ENCODE assay signal across 25 mouse cellular contexts in genomic region chr14:76922399-76922939, GRCm38 (mm10).
DNase-seq lines count a peak whose midpoint lies in the region; ATAC-seq lines count a peak whose summit lies in the region.
"Had no signal": no experiment of that assay in that cellular context is flagged by ENCODE, and none has a peak within 500 bp of the region (broad histone marks: within the 10 kb centered on the region; RNA-seq: fewer than 3 reads in every experiment).

No protein-coding gene starts in this region.

- no peak overlapping the region for H3K4me2 ChIP-seq in neural tube, embryonic 14.5 days (ENCODE audit: low read depth, low read length)
- H3K4me2 ChIP-seq: embryonic facial prominence, embryonic 12.5 days; embryonic facial prominence, embryonic 15.5 days; forebrain, embryonic 12.5 days had no signal

- DNase-seq in heart, adult 11 months: peak; percentile 75
- DNase-seq in heart, adult 9 months (ENCODE audit: low spot score in 2 of 2): no peak
- DNase-seq in Muller cell, postnatal 12 days (ENCODE audit: inconsistent ontology term): peak; percentile 49
- DNase-seq in R1 (ENCODE audit: low read depth, low spot score): peak; percentile 36
- no peak for DNase-seq in embryo, embryonic 11 days
- DNase-seq in left cerebral cortex, adult 8-10 months (ENCODE audit: low spot score in 2 of 2): no peak
- DNase-seq in right cerebral cortex, postnatal 10 days (ENCODE audit: low spot score in 2 of 2): no peak
- DNase-seq: adrenal gland, adult 8-10 months; adrenal gland, postnatal 14 days; adrenal gland, postnatal 36 days; cerebellum, adult 11-12 months; cerebellum, adult 2 months; cerebellum, adult 9-10 months; cerebellum, postnatal 10 days; cerebellum, postnatal 25 days had no signal

- no peak overlapping the region for H3K27ac ChIP-seq in neural tube, embryonic 14.5 days (ENCODE audit: low read depth, low read length)
- H3K27ac ChIP-seq: embryonic facial prominence, embryonic 12.5 days; embryonic facial prominence, embryonic 15.5 days; forebrain, embryonic 10.5 days; forebrain, embryonic 12.5 days had no signal

- H3K9me3 ChIP-seq in neural tube, embryonic 14.5 days (ENCODE audit: control insufficient read depth, low read length): no peaks in the 10 kb centered on the region
- H3K9me3 ChIP-seq: embryonic facial prominence, embryonic 12.5 days; embryonic facial prominence, embryonic 15.5 days; forebrain, embryonic 10.5 days; forebrain, embryonic 12.5 days had no signal

- H3K4me1 ChIP-seq in neural tube, embryonic 14.5 days (ENCODE audit: control insufficient read depth, insufficient read depth, low read length): no peaks in the 10 kb centered on the region
- H3K4me1 ChIP-seq: embryonic facial prominence, embryonic 12.5 days; forebrain, embryonic 10.5 days; forebrain, embryonic 12.5 days had no signal

- no peaks in the 10 kb centered on the region for H3K27me3 ChIP-seq in neural tube, embryonic 14.5 days (ENCODE audit: control insufficient read depth, insufficient read depth, low read length)
- H3K27me3 ChIP-seq: embryonic facial prominence, embryonic 12.5 days; embryonic facial prominence, embryonic 15.5 days; forebrain, embryonic 12.5 days; Patski had no signal

- no peak overlapping the region for H3K9ac ChIP-seq in neural tube, embryonic 14.5 days (replicated peaks; ENCODE audit: low read depth, low read length)
- H3K9ac ChIP-seq: embryonic facial prominence, embryonic 12.5 days; embryonic facial prominence, embryonic 15.5 days; forebrain, embryonic 12.5 days had no signal

- no peaks in the 10 kb centered on the region for H3K36me3 ChIP-seq in neural tube, embryonic 14.5 days (ENCODE audit: control insufficient read depth, insufficient read depth, low read length)
- H3K36me3 ChIP-seq: embryonic facial prominence, embryonic 12.5 days; embryonic facial prominence, embryonic 15.5 days; forebrain, embryonic 10.5 days; forebrain, embryonic 12.5 days had no signal

- peak; percentile 60; the same call in 1 of the 2 replicates for ATAC-seq in neural tube, embryonic 14.5 days (ENCODE audit: low read depth)
- ATAC-seq: activated CD4-positive, CD25-positive, alpha-beta regulatory T cell, adult 4 months; forebrain, embryonic 14.5 days; forebrain, embryonic 16.5 days; Patski had no signal

- no peak overlapping the region for H3K4me3 ChIP-seq in neural tube, embryonic 14.5 days (ENCODE audit: low read depth, low read length)
- H3K4me3 ChIP-seq: embryonic facial prominence, embryonic 12.5 days; embryonic facial prominence, embryonic 15.5 days; erythroblast, embryonic 14.5 days; forebrain, embryonic 10.5 days; forebrain, embryonic 12.5 days had no signal

- WGBS in neural tube, embryonic 14.5 days: 53% methylated on average over 6 of the region's 6 CpGs

Comparison
In these comparisons a context has a peak if more than half of its experiments do, and no peak if none do; other contexts are left out.
1. DNase-seq: peak in heart, adult 11 months (single experiment), Muller cell, postnatal 12 days (single experiment) and R1 (single experiment); none in heart, adult 9 months (0 of 2), embryo, embryonic 11 days (single experiment), left cerebral cortex, adult 8-10 months (0 of 2) and right cerebral cortex, postnatal 10 days (0 of 2).